Mouse (Mus musculus): Measurements from ENCODE around the gene Pxmp4.
A peak's percentile ranks its signal among the peaks of the same experiment; 100 is the strongest.

DNA sequence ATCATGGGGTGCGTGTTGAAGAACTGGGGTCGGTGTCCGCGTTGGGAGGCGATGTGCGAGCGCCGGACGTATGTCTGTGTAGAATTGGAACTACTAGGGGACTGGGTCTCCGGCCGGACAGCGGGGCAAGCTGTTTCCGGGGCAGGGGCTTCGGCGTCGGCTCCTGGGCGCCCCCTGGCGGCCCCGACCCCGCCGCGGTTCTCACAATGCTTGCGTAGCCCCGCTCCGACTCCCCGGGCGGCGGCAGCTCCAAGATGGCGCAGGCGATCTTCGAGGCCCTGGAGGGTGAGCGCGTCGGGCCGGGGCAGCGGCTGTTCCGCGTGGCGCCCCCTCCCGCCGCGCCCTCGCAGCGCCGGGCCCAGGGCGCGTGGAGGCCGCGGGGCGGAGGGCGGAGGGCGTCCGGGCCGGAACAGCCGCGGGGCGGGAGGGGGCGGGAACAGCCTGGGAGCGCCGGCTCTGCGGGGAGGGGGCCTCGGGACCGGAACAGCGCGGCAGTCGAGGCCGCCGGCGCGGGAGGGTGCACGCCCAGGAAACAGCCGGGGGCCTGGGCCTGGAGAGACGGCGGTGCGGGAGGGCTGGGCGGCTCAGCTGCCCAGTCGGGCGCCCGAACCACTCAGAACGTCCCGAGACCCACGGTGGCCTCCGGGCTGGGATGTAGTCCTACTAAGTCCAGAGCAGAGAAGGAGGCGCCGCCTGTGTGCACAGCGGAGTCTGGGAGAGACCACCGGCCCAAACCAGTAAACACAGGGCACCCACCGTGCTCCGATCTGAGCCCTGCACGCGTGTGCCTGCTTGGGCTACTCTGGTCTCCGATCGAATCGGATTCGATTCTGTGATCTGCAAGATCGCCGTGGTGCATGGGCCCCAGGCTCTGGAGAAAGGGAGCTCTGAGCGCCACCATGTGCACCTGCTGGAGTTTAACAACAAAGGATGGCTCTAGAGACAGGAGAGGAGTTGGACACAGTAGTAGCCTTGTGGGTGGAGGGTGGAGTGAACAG lies 9.9 kb upstream of the Pxmp4 start, which contains the start of the genes Zfp341 and 4930519P11Rik:
- no peak; the same call in 1 of the 2 replicates for TF ChIP-seq EP300 (IDR thresholded peaks at IDR 0.05; ENCODE audit: insufficient read depth, low read depth, low read length)
- TF ChIP-seq CTCF (IDR thresholded peaks at IDR 0.05; ENCODE audit: low read depth, low read length) = peak; percentile 52

Data from ES-Bruce4 (cell line).